Mouse (Mus musculus) embryonic fibroblast, embryonic 13.5 days (primary cell): ENCODE data around the gene Hlcs. TPM values are rescaled to one million over a fixed set of nuclear protein-coding genes. Genes with fewer than 3 reads are reported as not detected.
A peak's percentile ranks its signal among the peaks of the same experiment; 100 is the strongest.

Experiments
- H3K27ac ChIP-seq: 2 replicates; pipeline ENCODE4 v1.5.1; 2012; ENCODE audit warnings: low read length, control low read depth, inconsistent platforms; ENCODE audit not compliant: insufficient read depth
- H3K4me1 ChIP-seq: 2 replicates; pipeline ENCODE4 v1.6.1; 2011; ENCODE audit warnings: low read length; ENCODE audit not compliant: control insufficient read depth, insufficient read depth
- H3K4me3 ChIP-seq: 2 replicates; pipeline ENCODE4 v1.5.1; 2011; ENCODE audit warnings: mild to moderate bottlenecking, control low read depth, low read length; ENCODE audit not compliant: insufficient read depth
- CTCF ChIP-seq: IDR thresholded peaks from 2 replicates; pipeline ENCODE4 v1.5.1; 2011; ENCODE audit warnings: mild to moderate bottlenecking, control low read depth, low read length, moderate library complexity, borderline replicate concordance; ENCODE audit not compliant: insufficient read depth
- POLR2A ChIP-seq: IDR thresholded peaks from 2 replicates; pipeline ENCODE4 v1.6.1; 2011; ENCODE audit warnings: low read depth, mild to moderate bottlenecking, control low read depth, low read length, moderate library complexity
- polyA plus RNA-seq: library from polyadenylated mRNA; stranded (reverse); fragments of >200 nt; gene quantifications from 2 replicates; pipeline ENCODE4 v1.2.4, GENCODE M21; 2011; ENCODE audit warnings: low read depth; ENCODE audit not compliant: missing spikeins, insufficient read length

The Hlcs gene
- polyA plus RNA-seq, 1 experiment, result 7.0 TPM

DNA sequence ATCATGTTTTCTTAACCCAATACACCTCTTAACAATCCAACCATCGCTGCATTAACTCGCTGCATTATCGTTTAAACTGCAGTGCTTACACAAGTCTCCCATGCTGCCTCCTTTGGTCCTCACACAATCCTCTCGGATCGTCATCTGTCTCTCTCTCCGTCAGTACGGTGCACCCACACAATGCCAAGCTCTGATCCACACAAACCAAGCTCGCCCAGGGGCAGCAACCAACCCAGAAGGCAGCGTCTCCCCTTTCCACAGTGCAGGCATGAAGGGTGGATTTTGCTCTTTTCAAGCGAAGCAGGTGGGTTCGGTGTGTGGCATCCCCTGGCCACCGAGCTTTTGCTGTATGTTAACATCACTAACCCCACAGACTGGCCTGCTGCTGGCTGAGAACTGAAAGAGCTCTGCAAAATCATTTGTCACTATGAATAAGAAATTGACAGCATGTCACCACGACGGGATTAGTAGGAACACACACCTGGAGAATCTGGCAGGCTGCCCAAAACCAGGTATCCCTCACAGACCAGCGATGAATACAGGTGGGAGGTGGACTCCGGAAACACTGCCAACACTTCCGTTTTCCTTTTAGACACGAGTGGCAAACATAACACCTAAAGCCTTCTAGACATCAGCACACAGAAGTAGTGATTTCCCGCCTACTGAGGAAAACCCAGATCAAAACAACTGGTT, 52.3 kb downstream of the Hlcs start:
- no peak overlapping the region for H3K4me3 ChIP-seq
- no peak for TF ChIP-seq CTCF
- no peak for TF ChIP-seq POLR2A
- no peaks in the 10 kb centered on the region for H3K4me1 ChIP-seq
- H3K27ac ChIP-seq, result no peak overlapping the region

DNA sequence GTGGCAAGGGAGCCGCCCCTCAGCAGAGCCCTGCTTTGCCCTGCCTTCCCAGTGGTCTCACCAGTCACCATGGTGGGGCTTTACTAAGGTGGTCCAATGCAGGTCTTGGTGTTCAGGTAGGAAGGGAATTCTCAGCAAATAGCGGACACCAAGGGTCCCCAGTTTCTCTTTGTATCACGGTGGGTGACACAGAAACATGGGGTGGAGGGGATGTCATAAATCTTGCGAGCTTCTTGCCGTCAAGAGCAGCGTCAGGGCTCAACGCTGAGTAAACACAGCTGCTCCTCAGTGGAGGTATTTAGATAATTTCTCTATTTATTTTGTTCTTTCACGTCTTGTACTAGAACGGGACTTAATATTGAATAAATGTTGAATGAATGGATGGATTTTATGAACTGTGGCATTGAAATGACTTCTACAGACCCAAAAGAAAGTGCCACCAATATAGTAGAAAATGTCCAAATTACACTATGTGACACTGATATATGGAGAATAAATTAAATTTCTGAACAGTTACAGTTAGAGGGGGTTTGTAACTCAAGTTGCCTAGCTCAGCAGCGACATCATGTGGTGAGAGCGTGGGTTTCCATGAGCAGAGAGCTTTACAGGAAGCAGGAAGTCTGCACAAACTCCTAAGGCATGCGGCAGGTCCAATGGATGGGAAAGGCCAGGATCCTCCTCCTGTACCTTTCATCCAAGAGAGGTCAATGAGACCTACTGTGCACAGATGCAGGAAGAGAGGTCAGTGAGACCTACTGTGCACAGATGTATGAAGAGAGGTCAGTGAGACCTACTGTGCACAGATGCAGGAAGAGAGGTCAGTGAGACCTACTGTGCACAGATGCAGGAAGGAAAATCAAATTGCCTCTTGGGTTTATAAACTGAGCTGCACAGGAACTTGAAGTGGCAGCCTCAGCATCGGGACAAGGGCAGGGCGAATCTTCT, 54.7 kb downstream of the Hlcs start:
- Histone ChIP-seq H3K4me1 (no peaks in the 10 kb centered on the region), H3K27ac (no peak overlapping the region), H3K4me3 (no peak overlapping the region)
- TF ChIP-seq CTCF, result peak; percentile 90; the same call in 1 of the 2 replicates
- no peak for TF ChIP-seq POLR2A

DNA sequence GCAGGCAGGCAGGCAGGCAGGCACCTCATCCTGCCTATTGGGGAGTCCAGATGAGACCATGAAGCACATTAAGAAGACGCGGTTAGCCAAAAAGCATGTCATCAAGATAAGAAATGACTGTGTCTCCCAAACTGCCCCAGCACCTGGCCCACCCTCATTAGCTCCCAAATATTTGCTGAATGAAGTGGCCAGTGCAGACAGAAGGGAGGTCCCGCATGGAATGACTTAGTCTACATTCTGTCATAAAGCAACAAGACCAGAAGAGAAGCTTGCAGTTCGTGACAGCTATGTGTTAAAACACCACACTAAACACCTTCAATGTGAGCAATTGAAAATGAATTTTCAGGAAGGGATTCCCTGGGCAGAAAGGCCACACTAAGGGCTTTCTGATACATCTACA, 57.8 kb downstream of the Hlcs start:
- no peaks in the 10 kb centered on the region for H3K4me1 ChIP-seq
- no peak overlapping the region for H3K27ac ChIP-seq
- TF ChIP-seq CTCF (no peak), POLR2A (no peak)
- no peak overlapping the region for H3K4me3 ChIP-seq

DNA sequence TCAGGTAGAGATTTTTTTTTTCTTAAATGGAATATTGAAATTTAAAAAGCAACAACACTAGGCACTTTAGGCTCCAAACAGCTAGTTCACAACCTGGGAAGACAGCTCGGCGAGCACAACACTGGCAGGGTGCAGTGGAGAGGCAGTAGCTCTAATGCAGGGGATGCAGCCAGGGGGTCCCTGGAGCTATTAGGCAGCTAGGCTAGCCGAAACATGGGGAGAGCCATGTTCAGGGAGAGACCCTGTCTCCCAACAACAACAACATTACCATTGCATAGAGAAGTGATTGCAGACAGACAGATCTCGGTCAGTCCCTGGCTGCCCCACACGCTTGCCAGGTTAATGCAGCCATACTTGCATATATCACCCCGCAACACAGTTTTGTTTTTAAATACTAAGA, 58.3 kb downstream of the Hlcs start:
- H3K4me3 ChIP-seq, result no peak overlapping the region
- H3K27ac ChIP-seq, result no peak overlapping the region
- H3K4me1 ChIP-seq, result no peaks in the 10 kb centered on the region
- TF ChIP-seq POLR2A, result no peak
- no peak for TF ChIP-seq CTCF

DNA sequence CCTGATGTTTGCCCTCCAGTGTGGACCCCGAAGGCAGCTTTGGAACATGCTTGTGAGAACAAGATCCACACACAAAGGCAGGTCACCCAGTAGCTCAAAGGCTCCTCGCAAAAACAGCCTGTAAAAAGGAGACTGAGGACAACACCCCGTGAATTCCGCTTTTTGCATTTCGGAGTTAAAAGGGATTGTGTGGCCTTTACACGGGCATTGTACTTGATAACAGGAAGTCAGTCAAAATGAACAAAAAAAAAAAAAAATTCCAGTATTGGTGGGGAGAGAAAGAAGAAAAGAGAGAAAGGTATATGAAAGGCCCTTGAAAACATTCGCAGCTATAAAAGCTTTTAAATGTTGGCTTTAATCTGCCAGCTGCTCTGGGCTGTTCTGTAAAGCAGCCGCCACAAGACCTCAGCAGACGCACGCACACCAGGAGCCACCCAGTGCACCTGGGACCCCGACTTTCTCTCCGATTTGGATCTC, 58.9 kb downstream of the Hlcs start:
- no peak overlapping the region for H3K27ac ChIP-seq
- no peaks in the 10 kb centered on the region for H3K4me1 ChIP-seq
- H3K4me3 ChIP-seq, result no peak overlapping the region
- no peak for TF ChIP-seq POLR2A
- TF ChIP-seq CTCF, result no peak

DNA sequence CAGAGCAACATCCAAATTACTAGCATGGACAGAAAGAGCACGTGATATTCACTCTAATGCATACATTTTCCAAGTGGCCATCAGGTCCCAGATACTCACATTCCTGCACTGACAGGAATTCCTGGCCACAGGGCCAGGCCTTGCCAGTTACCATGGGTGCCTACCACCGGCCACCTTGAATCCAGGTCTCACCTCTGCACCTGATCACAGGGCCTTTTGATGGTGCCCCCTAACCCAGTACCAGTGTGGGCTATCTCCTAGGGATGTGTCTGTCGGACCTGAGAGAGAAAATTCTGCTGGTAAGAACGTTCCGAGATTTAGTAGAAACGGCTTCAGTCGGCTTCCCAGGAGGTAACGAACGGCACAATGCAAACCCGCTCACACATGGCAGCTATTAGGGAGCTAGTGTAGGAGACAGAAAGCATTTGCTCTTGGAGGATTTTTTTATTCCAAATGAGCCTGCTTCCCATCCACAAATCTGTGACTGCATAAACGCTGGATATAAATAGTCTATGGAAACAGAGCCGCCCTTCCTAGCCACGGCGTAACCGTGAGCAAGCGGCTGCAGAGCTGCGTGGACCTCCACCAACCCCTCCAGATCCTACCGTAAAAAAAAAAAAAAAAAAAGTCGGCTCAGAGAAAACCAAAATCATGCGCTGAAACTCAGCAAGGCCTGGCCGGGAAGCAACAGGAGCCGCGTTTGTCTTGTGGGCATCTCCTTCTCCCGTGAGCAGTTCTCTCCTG, 59.5 kb downstream of the Hlcs start:
- TF ChIP-seq POLR2A, result no peak
- no peak for TF ChIP-seq CTCF
- no peak overlapping the region for H3K4me3 ChIP-seq
- H3K4me1 ChIP-seq, result no peaks in the 10 kb centered on the region
- H3K27ac ChIP-seq, result no peak overlapping the region

DNA sequence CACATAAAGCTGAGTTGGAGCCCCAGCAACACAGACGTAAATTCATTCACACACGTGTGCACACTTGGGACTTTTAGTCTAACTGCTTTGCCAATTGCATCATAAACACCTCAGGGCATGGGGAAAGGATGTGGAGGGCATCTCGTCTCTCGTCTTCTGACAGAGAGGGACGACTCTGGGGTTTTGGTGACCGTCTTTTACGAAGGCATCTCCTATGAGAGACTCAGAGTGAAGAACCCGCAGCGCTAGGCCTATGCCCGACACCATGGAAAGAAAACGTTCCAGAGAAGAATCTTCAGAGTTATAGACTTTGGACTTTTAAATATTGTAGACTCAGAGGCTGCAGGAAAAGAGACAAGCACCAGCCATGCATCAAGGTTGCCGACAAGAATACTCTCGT, 61.6 kb downstream of the Hlcs start:
- H3K27ac ChIP-seq, result no peak overlapping the region
- TF ChIP-seq CTCF (no peak), POLR2A (no peak)
- H3K4me3 ChIP-seq, result no peak overlapping the region
- no peaks in the 10 kb centered on the region for H3K4me1 ChIP-seq

DNA sequence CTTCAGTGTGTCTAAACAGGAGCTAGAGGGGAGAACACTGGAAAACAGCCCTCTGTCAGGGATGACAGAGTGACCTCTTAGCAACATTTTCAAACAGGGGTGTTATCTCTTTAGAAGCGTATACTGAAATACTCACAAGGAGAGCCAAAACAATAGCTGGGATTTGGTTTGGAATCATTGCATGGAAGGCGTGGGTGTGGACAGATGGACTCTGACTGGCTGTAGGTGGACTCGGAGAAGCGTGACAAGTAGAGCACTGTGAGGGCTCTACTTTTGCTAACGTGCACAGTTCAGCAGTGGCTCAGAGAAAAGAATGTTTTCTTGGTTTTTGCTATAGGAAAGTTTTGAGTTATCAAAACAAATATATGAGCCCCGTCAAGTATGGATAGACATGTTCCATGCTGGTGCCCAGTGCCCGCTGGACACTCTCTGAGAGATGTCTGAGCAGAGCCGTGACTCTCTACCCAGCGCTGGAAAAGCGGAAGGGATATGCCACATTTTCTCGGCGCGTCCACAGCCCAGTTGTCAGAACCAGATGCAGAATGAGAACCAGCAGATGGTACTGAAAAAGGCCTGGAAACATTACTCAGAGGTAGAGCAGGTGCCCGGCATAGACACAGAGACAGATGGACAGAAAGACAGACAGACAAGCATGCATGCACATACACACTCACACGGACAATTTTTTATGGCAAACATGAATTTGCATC, 62.6 kb downstream of the Hlcs start:
- Histone ChIP-seq H3K4me1 (no peaks in the 10 kb centered on the region), H3K4me3 (no peak overlapping the region), H3K27ac (no peak overlapping the region)
- TF ChIP-seq POLR2A (no peak), CTCF (no peak)

DNA sequence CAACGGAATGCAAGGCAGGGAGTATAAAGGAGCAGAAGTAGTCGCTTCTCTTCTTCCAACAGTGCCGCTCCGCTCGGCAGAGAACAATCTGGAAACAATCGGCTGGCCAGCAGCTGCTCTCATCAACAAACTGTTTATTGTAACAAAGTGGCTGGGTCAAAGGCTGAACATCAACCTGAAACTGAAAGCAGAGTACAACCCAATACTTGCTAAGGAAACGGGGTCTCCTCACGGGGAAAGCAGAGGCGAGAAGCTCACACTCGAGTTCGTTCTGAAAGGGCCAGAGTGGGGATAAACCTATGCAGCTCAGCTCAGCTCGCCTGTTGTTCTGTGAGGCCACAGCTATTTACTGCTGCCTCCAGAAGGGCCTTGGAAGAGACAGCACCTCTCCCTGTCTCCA, 63.2 kb downstream of the Hlcs start:
- Histone ChIP-seq H3K4me3 (no peak overlapping the region), H3K4me1 (no peaks in the 10 kb centered on the region), H3K27ac (no peak overlapping the region)
- TF ChIP-seq POLR2A, result no peak
- no peak for TF ChIP-seq CTCF
